Mouse (Mus musculus): ENCODE data around the gene Bcat1.

- TF ChIP-seq POLR2A (IDR thresholded peaks at IDR 0.05; ENCODE audit: borderline replicate concordance, control insufficient read depth, low read depth, low read length): no peak
- TF ChIP-seq CTCF (IDR thresholded peaks at IDR 0.05; ENCODE audit: control insufficient read depth, insufficient read depth, low read length): no peak
Observed at GRCm38 (mm10) chr6:145116098-145116672, 40.2 kb upstream of the Bcat1 start.
